Mouse (Mus musculus): Measurements from ENCODE around the gene Plet1.
A peak's percentile ranks its signal among the peaks of the same experiment; 100 is the strongest.

The Plet1 gene

GRCm38 (mm10) chr9:50495405-50496150, 1.3 kb downstream of the Plet1 start:
- peak; percentile 33 for DNase-seq (ENCODE audit: low spot score)

GRCm38 (mm10) chr9:50496151-50496505, 1.8 kb downstream of the Plet1 start:
- DNase-seq (ENCODE audit: low spot score), result no peak

GRCm38 (mm10) chr9:50496546-50496945, 2.2 kb downstream of the Plet1 start:
- DNase-seq (ENCODE audit: low spot score), result no peak

- no peak for DNase-seq (ENCODE audit: low spot score)
These were observed 2.8 kb downstream of the Plet1 start for GRCm38 (mm10) chr9:50497076-50497475.

- no peak for DNase-seq (ENCODE audit: low spot score)
These were observed 3.2 kb downstream of the Plet1 start for GRCm38 (mm10) chr9:50497536-50497935.

- no peak for DNase-seq (ENCODE audit: low spot score)
These were observed 4.5 kb downstream of the Plet1 start for GRCm38 (mm10) chr9:50498815-50499214.

GRCm38 (mm10) chr9:50499781-50500180, 5.5 kb downstream of the Plet1 start:
- no peak for DNase-seq (ENCODE audit: low spot score)

GRCm38 (mm10) chr9:50500467-50500973, 6.2 kb downstream of the Plet1 start:
- DNase-seq (ENCODE audit: low spot score), result no peak

- DNase-seq (ENCODE audit: low spot score), result peak; percentile 86
These were observed 6.7 kb downstream of the Plet1 start for GRCm38 (mm10) chr9:50500974-50501501.

- no peak for DNase-seq (ENCODE audit: low spot score)
These were observed 8.6 kb downstream of the Plet1 start for GRCm38 (mm10) chr9:50502949-50503348.

- DNase-seq (ENCODE audit: low spot score), result no peak
These were observed 11.1 kb downstream of the Plet1 start for GRCm38 (mm10) chr9:50505405-50505804.

- no peak for DNase-seq (ENCODE audit: low spot score)
These were observed 13.2 kb downstream of the Plet1 start for GRCm38 (mm10) chr9:50507570-50507969.

GRCm38 (mm10) chr9:50515462-50515861, 21.1 kb downstream of the Plet1 start:
- DNase-seq (ENCODE audit: low spot score), result no peak

- peak; percentile 72 for DNase-seq (ENCODE audit: low spot score)
These were observed 24.5 kb downstream of the Plet1 start for GRCm38 (mm10) chr9:50518781-50519180.

- DNase-seq (ENCODE audit: low spot score), result no peak
These were observed 26.4 kb downstream of the Plet1 start for GRCm38 (mm10) chr9:50520748-50521147.

- no peak for DNase-seq (ENCODE audit: low spot score)
These were observed 27.2 kb downstream of the Plet1 start for GRCm38 (mm10) chr9:50521562-50521961.

GRCm38 (mm10) chr9:50522574-50522973, 28.2 kb downstream of the Plet1 start:
- DNase-seq (ENCODE audit: low spot score), result no peak

- DNase-seq (ENCODE audit: low spot score), result peak; percentile 2
These were observed 30.6 kb downstream of the Plet1 start for GRCm38 (mm10) chr9:50524936-50525335.

GRCm38 (mm10) chr9:50525585-50525984, 31.3 kb downstream of the Plet1 start:
- DNase-seq (ENCODE audit: low spot score), result peak; percentile 6

- no peak for DNase-seq (ENCODE audit: low spot score)
These were observed 33.5 kb downstream of the Plet1 start for GRCm38 (mm10) chr9:50527860-50528259.

GRCm38 (mm10) chr9:50528293-50528892, 34.1 kb downstream of the Plet1 start, which contains the start of gene Pts:
Gene Pts, minus strand, starts transcription at chr9:50528724.
- DNase-seq (ENCODE audit: low spot score), result peak; percentile 98

GRCm38 (mm10) chr9:50530890-50531289, 36.6 kb downstream of the Plet1 start:
- DNase-seq (ENCODE audit: low spot score), result peak; percentile 35

- no peak for DNase-seq (ENCODE audit: low spot score)
These were observed 39.0 kb downstream of the Plet1 start for GRCm38 (mm10) chr9:50533328-50533727.

All from embryo, embryonic 10 days (tissue).